Mouse (Mus musculus): ENCODE data around the gene Rnf6.
"Not testable (repeated sequence)": the region's sequence is repeated elsewhere in the genome, so short reads cannot be mapped to it uniquely, and the experiment has no call there.

Rnf6 gene

GRCm38 (mm10) chr5:146230864-146231654, 9.7 kb upstream of the Rnf6 start, which contains the start of gene Cdk8:
TSS of gene Cdk8 (plus strand) at chr5:146231230.
- in situ Hi-C loops (cut with MboI), result no loop called here

DNA sequence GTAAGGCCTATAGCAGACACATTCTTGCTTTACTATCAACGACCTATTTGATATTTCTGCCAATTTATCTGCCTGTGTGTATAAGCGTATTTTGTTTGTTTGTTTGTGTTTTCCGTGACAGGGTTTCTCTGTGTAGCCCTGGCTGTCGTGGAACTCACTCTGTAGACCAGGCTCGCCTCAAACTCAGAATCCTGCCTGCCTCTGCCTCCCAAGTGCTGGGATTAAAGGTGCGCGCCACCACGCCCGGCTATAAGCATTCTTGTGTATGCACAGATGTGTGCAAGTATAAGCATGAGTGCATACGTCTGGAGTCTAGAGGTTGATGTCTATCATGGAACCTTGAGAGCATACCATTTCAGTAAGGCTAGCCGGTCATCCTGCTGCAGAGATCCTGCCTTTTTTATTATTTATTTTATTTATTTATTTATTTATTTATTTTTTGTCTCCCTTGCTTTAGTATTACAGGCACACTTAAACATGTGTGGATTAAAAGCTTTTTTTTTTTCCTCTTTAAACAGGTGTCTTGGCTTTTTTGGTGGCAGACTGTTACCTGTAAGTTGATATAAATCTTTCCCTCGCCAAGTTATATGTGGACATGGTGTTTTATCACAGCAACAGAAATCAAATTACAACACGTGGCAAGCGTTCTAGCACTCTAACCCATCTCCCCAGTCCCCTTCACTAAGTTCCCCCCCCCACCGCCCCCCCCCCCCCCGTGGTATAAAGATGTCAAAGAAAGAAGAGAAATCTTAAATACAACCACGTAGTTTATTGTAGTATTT, 8.7 kb upstream of the Rnf6 start:
- in situ Hi-C loops (cut with MboI), result no loop called here

GRCm38 (mm10) chr5:146227496-146227895, 6.1 kb upstream of the Rnf6 start:
- in situ Hi-C loops (cut with MboI), result no loop called here

DNA sequence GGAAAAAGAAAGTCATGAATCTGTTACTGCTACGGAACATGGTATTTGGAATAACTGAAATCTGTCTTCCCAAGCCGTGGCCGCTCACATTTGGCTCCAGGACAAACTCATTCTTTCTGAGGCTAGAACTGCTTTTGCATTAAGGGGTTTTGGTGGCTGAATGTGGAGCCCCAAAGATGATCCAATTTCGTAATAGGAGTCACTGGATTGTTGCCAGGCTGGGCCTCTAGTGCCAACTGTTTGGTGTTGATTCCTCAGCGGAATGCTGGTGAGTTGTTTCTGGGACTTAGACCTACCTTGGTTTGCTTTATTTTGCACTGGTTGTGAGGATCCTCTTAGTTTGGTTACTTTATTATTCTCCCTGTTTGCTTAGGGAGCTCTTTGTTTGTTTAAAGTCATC, 2.4 kb upstream of the Rnf6 start:
- in situ Hi-C loops (cut with MboI), result no loop called here

- in situ Hi-C loops (cut with MboI), result no loop called here
Observed at GRCm38 (mm10) chr5:146221722-146222121, 367 bp upstream of the Rnf6 start.

GRCm38 (mm10) chr5:146220501-146220878, 865 bp downstream of the Rnf6 start:
- in situ Hi-C loops (cut with MboI), result no loop called here

GRCm38 (mm10) chr5:146205537-146205936, 15.8 kb downstream of the Rnf6 start:
- in situ Hi-C loops (cut with MboI), result no loop called here

- in situ Hi-C loops (cut with MboI), result no loop called here
Observed at GRCm38 (mm10) chr5:146203921-146204320, 17.4 kb downstream of the Rnf6 start.

DNA sequence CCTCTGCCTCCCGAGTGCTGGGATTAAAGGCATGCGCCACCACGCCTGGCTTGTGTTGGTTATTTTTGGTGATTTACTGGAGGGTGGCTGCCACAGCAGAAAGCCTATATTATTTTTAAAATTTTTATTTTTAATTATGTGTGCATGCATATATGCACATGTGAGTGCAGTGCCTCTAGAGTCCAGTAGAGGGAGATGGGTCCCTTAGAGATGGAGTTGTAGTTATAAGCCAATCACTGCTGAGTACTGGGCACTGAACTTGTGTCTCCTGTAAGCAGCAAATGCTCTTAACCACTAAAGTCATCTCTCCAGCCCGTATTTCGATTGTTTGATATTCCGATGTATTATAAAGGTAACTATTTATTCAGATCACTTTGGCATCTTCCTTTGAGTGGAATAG, 20.8 kb downstream of the Rnf6 start:
- in situ Hi-C loops (cut with MboI), result no loop called here

DNA sequence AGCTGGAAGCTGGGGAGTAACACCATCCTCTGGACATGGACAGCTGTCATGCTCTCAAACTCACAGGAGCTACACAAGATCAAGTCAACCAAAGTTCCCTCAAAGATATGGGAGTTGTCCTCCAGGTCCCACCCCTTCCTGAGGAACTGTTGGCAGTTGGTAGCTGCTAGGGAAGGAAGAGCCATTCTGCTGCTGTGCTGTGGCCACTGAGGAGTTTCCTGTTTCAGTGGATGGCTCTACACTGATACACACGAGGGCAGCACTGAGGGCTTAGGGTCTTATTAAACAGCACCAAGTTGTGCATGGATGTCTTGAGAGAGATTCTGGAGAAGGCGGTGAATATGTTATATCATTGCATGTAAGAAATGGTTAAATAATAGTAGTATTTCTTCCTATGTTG, 21.8 kb downstream of the Rnf6 start:
- in situ Hi-C loops (cut with MboI), result no loop called here

DNA sequence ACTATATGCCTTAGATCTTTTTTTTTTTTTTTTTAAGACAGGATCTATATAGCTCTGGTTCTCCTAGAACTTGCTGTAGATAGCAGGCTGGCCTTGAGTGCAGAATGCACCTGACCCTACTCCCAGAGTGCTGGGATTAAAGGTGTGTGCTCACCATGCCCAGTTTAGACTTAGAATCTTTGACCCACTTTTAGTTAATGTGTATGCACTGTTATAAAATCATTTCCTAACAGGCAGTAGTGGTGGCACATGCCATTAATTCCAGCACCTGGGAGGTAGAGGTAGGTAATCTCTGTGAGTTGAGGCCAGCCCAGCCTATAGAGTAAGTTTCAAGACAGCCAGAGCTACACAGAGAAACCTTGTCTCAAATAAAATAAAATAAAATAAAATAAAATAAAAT, 22.3 kb downstream of the Rnf6 start:
- in situ Hi-C loops (cut with MboI), result no loop called here

DNA sequence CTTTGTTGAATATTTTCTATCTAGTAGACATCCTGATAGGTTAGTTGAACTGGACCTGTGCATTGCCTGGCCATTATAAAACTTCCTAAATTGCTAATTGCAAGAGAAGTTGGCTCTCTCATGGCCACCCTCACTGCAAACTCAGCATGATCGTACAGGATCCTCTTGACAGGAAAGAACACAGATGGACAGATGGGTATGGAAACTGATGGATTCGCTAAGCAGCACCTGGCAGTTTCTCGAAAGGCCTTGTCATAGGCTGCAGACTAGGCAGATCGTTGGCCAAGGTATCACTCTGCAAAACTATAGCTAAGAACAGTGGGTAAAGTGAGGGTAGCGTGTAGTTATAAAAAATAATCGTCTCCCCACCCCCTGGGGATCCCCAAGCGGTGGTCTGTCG, 28.0 kb downstream of the Rnf6 start:
- in situ Hi-C loops (cut with MboI), result no loop called here

- in situ Hi-C loops (cut with MboI), result no loop called here
Observed at GRCm38 (mm10) chr5:146190501-146191269, 30.7 kb downstream of the Rnf6 start.

- in situ Hi-C loops (cut with MboI), result no loop called here
Observed at GRCm38 (mm10) chr5:146190093-146190492, 31.3 kb downstream of the Rnf6 start.

- in situ Hi-C loops (cut with MboI), result loop anchor here (10.0 kb wide), 1 partner anchor 126 kb away; no protein-coding TSS in a partner anchor
Observed at GRCm38 (mm10) chr5:146188712-146189111, 32.6 kb downstream of the Rnf6 start.

DNA sequence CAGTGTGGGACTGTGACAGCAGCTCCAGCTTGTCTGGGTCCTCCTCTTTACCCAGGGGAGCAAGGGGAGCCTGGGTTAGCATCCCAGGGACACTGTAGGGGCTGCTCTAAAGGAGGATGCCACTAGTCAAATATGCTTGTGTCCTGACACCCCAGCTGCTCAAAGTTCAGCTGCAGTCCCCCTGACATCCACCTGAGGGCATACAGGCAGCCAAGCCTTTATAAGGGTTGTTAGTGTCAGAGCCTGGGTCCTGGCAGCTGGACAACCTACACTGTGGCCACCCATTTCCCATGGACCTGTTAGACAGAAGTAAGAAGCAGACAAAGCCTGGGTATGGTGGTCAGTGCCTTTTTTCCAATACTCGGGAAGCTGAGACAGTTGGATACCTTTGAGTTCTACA, 33.2 kb downstream of the Rnf6 start:
- in situ Hi-C loops (cut with MboI), result loop anchor here (10.0 kb wide), 1 partner anchor 127 kb away; no protein-coding TSS in a partner anchor

DNA sequence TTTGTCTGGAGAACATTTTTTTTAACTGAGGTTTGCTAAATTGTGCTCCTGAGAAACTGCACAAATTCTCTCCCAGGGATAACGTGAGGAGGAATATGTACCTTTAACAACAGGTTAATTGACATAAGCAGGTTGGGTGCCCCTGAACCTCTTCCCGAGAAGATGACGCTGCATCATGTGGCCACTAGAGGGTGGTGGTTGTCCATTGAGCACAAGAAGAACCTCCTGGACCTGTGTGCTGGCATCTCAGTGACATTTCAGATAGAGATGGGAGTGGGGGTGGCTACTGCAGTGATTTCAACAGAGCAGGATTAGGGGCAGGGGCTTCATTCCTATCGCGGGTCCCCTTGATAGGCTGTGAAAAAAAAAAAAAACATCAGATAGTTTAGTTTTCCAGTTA, 33.9 kb downstream of the Rnf6 start:
- in situ Hi-C loops (cut with MboI), result loop anchor here (10.0 kb wide), 1 partner anchor 127 kb away; no protein-coding TSS in a partner anchor

- in situ Hi-C loops (cut with MboI), result loop anchor here (10.0 kb wide), 1 partner anchor 130 kb away; no protein-coding TSS in a partner anchor
Observed at GRCm38 (mm10) chr5:146185204-146185603, 36.2 kb downstream of the Rnf6 start, which contains the start of gene 1700001J03Rik. TSS of gene 1700001J03Rik (minus strand) at chr5:146185304.

- in situ Hi-C loops (cut with MboI), result not testable (repeated sequence)
Observed at GRCm38 (mm10) chr5:146172744-146173143, 48.6 kb downstream of the Rnf6 start.

GRCm38 (mm10) chr5:146170621-146171020, 50.7 kb downstream of the Rnf6 start, which contains the start of gene Gm6309:
TSS of gene Gm6309 (minus strand) at chr5:146170721.
- in situ Hi-C loops (cut with MboI), result not testable (repeated sequence)

GRCm38 (mm10) chr5:146160439-146160838, 60.9 kb downstream of the Rnf6 start, which contains the start of gene Gm5565:
TSS of gene Gm5565 (minus strand) at chr5:146160539.
- in situ Hi-C loops (cut with MboI), result not testable (repeated sequence)
